Mouse (Mus musculus): ENCODE results near the gene Cnbp. TPM values are rescaled to one million over a fixed set of nuclear protein-coding genes. Genes with fewer than 3 reads are reported as not detected.

Gene Cnbp
- polyA plus RNA-seq, 1 experiment from 2014 or later: 588 TPM

GRCm38 (mm10) chr6:87876068-87876643, 25.2 kb upstream of the Cnbp start:
- Histone ChIP-seq H3K9me3 (ENCODE audit: control insufficient read depth, low read length) (no peaks in the 10 kb centered on the region), H3K27me3 (ENCODE audit: control insufficient read depth, insufficient read depth, low read length) (no peaks in the 10 kb centered on the region), H3K27ac (replicated peaks; ENCODE audit: low read depth, low read length) (no peak overlapping the region), H3K36me3 (ENCODE audit: control insufficient read depth, insufficient read depth, low read length) (no peaks in the 10 kb centered on the region), H3K4me1 (ENCODE audit: control insufficient read depth, insufficient read depth, low read length) (no peaks in the 10 kb centered on the region), H3K4me2 (ENCODE audit: low read length) (no peak overlapping the region), H3K9ac (replicated peaks; ENCODE audit: low read length) (no peak overlapping the region), H3K4me3 (replicated peaks; ENCODE audit: low read depth, low read length) (no peak overlapping the region)
- no peak for ATAC-seq (ENCODE audit: low FRiP score, low TSS enrichment)
- no peak for DNase-seq
- WGBS: 83% methylated on average over 13 of the region's 13 CpGs

- DNase-seq (no peak), ATAC-seq (ENCODE audit: low FRiP score, low TSS enrichment) (no peak)
- no peak overlapping the region for H3K4me2 ChIP-seq (ENCODE audit: low read length)
- H3K36me3 ChIP-seq (ENCODE audit: control insufficient read depth, insufficient read depth, low read length): no peaks in the 10 kb centered on the region
- H3K27ac ChIP-seq (replicated peaks; ENCODE audit: low read depth, low read length): no peak overlapping the region
- 91% methylated on average over 7 of the region's 7 CpGs for WGBS
- no peak overlapping the region for H3K9ac ChIP-seq (replicated peaks; ENCODE audit: low read length)
- H3K9me3 ChIP-seq (ENCODE audit: control insufficient read depth, low read length): no peaks in the 10 kb centered on the region
- no peaks in the 10 kb centered on the region for H3K27me3 ChIP-seq (ENCODE audit: control insufficient read depth, insufficient read depth, low read length)
- no peaks in the 10 kb centered on the region for H3K4me1 ChIP-seq (ENCODE audit: control insufficient read depth, insufficient read depth, low read length)
- no peak overlapping the region for H3K4me3 ChIP-seq (replicated peaks; ENCODE audit: low read depth, low read length)
Measured at GRCm38 (mm10) chr6:87875562-87875961, 24.7 kb upstream of the Cnbp start.

GRCm38 (mm10) chr6:87875083-87875482, 24.2 kb upstream of the Cnbp start:
- H3K4me2 ChIP-seq (ENCODE audit: low read length): no peak overlapping the region
- H3K27me3 ChIP-seq (ENCODE audit: control insufficient read depth, insufficient read depth, low read length): no peaks in the 10 kb centered on the region
- H3K27ac ChIP-seq (replicated peaks; ENCODE audit: low read depth, low read length): no peak overlapping the region
- H3K36me3 ChIP-seq (ENCODE audit: control insufficient read depth, insufficient read depth, low read length): no peaks in the 10 kb centered on the region
- H3K9ac ChIP-seq (replicated peaks; ENCODE audit: low read length): no peak overlapping the region
- 82% methylated on average over 1 of the region's 1 CpGs for WGBS
- ATAC-seq (ENCODE audit: low FRiP score, low TSS enrichment) (no peak), DNase-seq (no peak)
- H3K4me3 ChIP-seq (replicated peaks; ENCODE audit: low read depth, low read length): no peak overlapping the region
- no peaks in the 10 kb centered on the region for H3K4me1 ChIP-seq (ENCODE audit: control insufficient read depth, insufficient read depth, low read length)
- H3K9me3 ChIP-seq (ENCODE audit: control insufficient read depth, low read length): no peaks in the 10 kb centered on the region

GRCm38 (mm10) chr6:87873963-87874362, 23.1 kb upstream of the Cnbp start:
- Histone ChIP-seq H3K9me3 (ENCODE audit: control insufficient read depth, low read length) (no peaks in the 10 kb centered on the region), H3K36me3 (ENCODE audit: control insufficient read depth, insufficient read depth, low read length) (no peaks in the 10 kb centered on the region), H3K4me3 (replicated peaks; ENCODE audit: low read depth, low read length) (no peak overlapping the region), H3K4me1 (ENCODE audit: control insufficient read depth, insufficient read depth, low read length) (no peaks in the 10 kb centered on the region), H3K9ac (replicated peaks; ENCODE audit: low read length) (no peak overlapping the region), H3K4me2 (ENCODE audit: low read length) (no peak overlapping the region), H3K27ac (replicated peaks; ENCODE audit: low read depth, low read length) (no peak overlapping the region), H3K27me3 (ENCODE audit: control insufficient read depth, insufficient read depth, low read length) (no peaks in the 10 kb centered on the region)
- DNase-seq (no peak), ATAC-seq (ENCODE audit: low FRiP score, low TSS enrichment) (no peak)
- WGBS: 90% methylated on average over 2 of the region's 2 CpGs

GRCm38 (mm10) chr6:87873104-87873503, 22.2 kb upstream of the Cnbp start:
- Histone ChIP-seq H3K36me3 (ENCODE audit: control insufficient read depth, insufficient read depth, low read length) (no peaks in the 10 kb centered on the region), H3K4me2 (ENCODE audit: low read length) (no peak overlapping the region), H3K9ac (replicated peaks; ENCODE audit: low read length) (no peak overlapping the region), H3K4me1 (ENCODE audit: control insufficient read depth, insufficient read depth, low read length) (no peaks in the 10 kb centered on the region), H3K9me3 (ENCODE audit: control insufficient read depth, low read length) (no peaks in the 10 kb centered on the region), H3K27ac (replicated peaks; ENCODE audit: low read depth, low read length) (no peak overlapping the region), H3K4me3 (replicated peaks; ENCODE audit: low read depth, low read length) (no peak overlapping the region), H3K27me3 (ENCODE audit: control insufficient read depth, insufficient read depth, low read length) (no peaks in the 10 kb centered on the region)
- ATAC-seq (ENCODE audit: low FRiP score, low TSS enrichment) (no peak), DNase-seq (no peak)
- 47% methylated on average over 1 of the region's 1 CpGs for WGBS

- Histone ChIP-seq H3K4me1 (ENCODE audit: control insufficient read depth, insufficient read depth, low read length) (no peaks in the 10 kb centered on the region), H3K27me3 (ENCODE audit: control insufficient read depth, insufficient read depth, low read length) (no peaks in the 10 kb centered on the region), H3K4me2 (ENCODE audit: low read length) (no peak overlapping the region), H3K9me3 (ENCODE audit: control insufficient read depth, low read length) (no peaks in the 10 kb centered on the region), H3K27ac (replicated peaks; ENCODE audit: low read depth, low read length) (no peak overlapping the region), H3K9ac (replicated peaks; ENCODE audit: low read length) (no peak overlapping the region), H3K4me3 (replicated peaks; ENCODE audit: low read depth, low read length) (no peak overlapping the region), H3K36me3 (ENCODE audit: control insufficient read depth, insufficient read depth, low read length) (no peaks in the 10 kb centered on the region)
- whole genome bisulfite sequencing: 86% methylated on average over 7 of the region's 7 CpGs
- ATAC-seq (ENCODE audit: low FRiP score, low TSS enrichment) (no peak), DNase-seq (no peak)
Measured at GRCm38 (mm10) chr6:87871240-87871639, 20.3 kb upstream of the Cnbp start.

- H3K4me2 ChIP-seq (ENCODE audit: low read length): no peak overlapping the region
- H3K27ac ChIP-seq (replicated peaks; ENCODE audit: low read depth, low read length): no peak overlapping the region
- H3K9me3 ChIP-seq (ENCODE audit: control insufficient read depth, low read length): no peaks in the 10 kb centered on the region
- DNase-seq: no peak
- no peak overlapping the region for H3K9ac ChIP-seq (replicated peaks; ENCODE audit: low read length)
- no peaks in the 10 kb centered on the region for H3K27me3 ChIP-seq (ENCODE audit: control insufficient read depth, insufficient read depth, low read length)
- H3K36me3 ChIP-seq (ENCODE audit: control insufficient read depth, insufficient read depth, low read length): no peaks in the 10 kb centered on the region
- H3K4me1 ChIP-seq (ENCODE audit: control insufficient read depth, insufficient read depth, low read length): no peaks in the 10 kb centered on the region
- 70% methylated on average over 1 of the region's 1 CpGs for WGBS
- no peak for ATAC-seq (ENCODE audit: low FRiP score, low TSS enrichment)
- H3K4me3 ChIP-seq (replicated peaks; ENCODE audit: low read depth, low read length): no peak overlapping the region
Measured at GRCm38 (mm10) chr6:87870440-87870839, 19.5 kb upstream of the Cnbp start.

GRCm38 (mm10) chr6:87868871-87869506, 18.1 kb upstream of the Cnbp start:
- DNase-seq: no peak
- Histone ChIP-seq H3K27ac (replicated peaks; ENCODE audit: low read depth, low read length) (no peak overlapping the region), H3K27me3 (ENCODE audit: control insufficient read depth, insufficient read depth, low read length) (no peaks in the 10 kb centered on the region), H3K4me1 (ENCODE audit: control insufficient read depth, insufficient read depth, low read length) (no peaks in the 10 kb centered on the region), H3K4me2 (ENCODE audit: low read length) (no peak overlapping the region), H3K9me3 (ENCODE audit: control insufficient read depth, low read length) (no peaks in the 10 kb centered on the region), H3K36me3 (ENCODE audit: control insufficient read depth, insufficient read depth, low read length) (no peaks in the 10 kb centered on the region), H3K4me3 (replicated peaks; ENCODE audit: low read depth, low read length) (no peak overlapping the region), H3K9ac (replicated peaks; ENCODE audit: low read length) (no peak overlapping the region)
- ATAC-seq (ENCODE audit: low FRiP score, low TSS enrichment): no peak
- WGBS: 79% methylated on average over 9 of the region's 9 CpGs

- WGBS: 82% methylated on average over 2 of the region's 2 CpGs
- no peaks in the 10 kb centered on the region for H3K36me3 ChIP-seq (ENCODE audit: control insufficient read depth, insufficient read depth, low read length)
- no peak for DNase-seq
- H3K4me3 ChIP-seq (replicated peaks; ENCODE audit: low read depth, low read length): no peak overlapping the region
- no peak for ATAC-seq (ENCODE audit: low FRiP score, low TSS enrichment)
- no peaks in the 10 kb centered on the region for H3K9me3 ChIP-seq (ENCODE audit: control insufficient read depth, low read length)
- no peak overlapping the region for H3K27ac ChIP-seq (replicated peaks; ENCODE audit: low read depth, low read length)
- no peaks in the 10 kb centered on the region for H3K27me3 ChIP-seq (ENCODE audit: control insufficient read depth, insufficient read depth, low read length)
- no peak overlapping the region for H3K9ac ChIP-seq (replicated peaks; ENCODE audit: low read length)
- no peak overlapping the region for H3K4me2 ChIP-seq (ENCODE audit: low read length)
- no peaks in the 10 kb centered on the region for H3K4me1 ChIP-seq (ENCODE audit: control insufficient read depth, insufficient read depth, low read length)
Measured at GRCm38 (mm10) chr6:87867256-87867655, 16.4 kb upstream of the Cnbp start.
